Mouse (Mus musculus) lung, postnatal 36 days (tissue): Measurements from ENCODE around the gene Gtpbp3.

Source experiments
- DNase-seq: peaks from one replicate; pipeline ENCODE4 v3.0.0; 2022; ENCODE audit warnings: mixed read lengths

Gtpbp3 gene

GRCm38 (mm10) chr8:71497881-71498501 is 10.1 kb downstream of the Gtpbp3 start:
- peak; percentile 60 for DNase-seq

GRCm38 (mm10) chr8:71498816-71499690 is 11.2 kb downstream of the Gtpbp3 start:
- DNase-seq = peak; percentile 74

- no peak for DNase-seq
Observed at GRCm38 (mm10) chr8:71504349-71504748, 16.4 kb downstream of the Gtpbp3 start.

- DNase-seq = no peak
Observed at GRCm38 (mm10) chr8:71505326-71505725, 17.4 kb downstream of the Gtpbp3 start.

- no peak for DNase-seq
Observed at GRCm38 (mm10) chr8:71505979-71506378, 18.1 kb downstream of the Gtpbp3 start.

- DNase-seq = peak; percentile 61
Observed at GRCm38 (mm10) chr8:71507589-71508104, 19.7 kb downstream of the Gtpbp3 start.

GRCm38 (mm10) chr8:71509316-71509715 is 21.4 kb downstream of the Gtpbp3 start:
- no peak for DNase-seq

GRCm38 (mm10) chr8:71511644-71512043 is 23.7 kb downstream of the Gtpbp3 start, which contains the start of gene Plvap:
Gene Plvap (minus strand): TSS chr8:71511752.
- DNase-seq = peak; percentile 84

- DNase-seq = peak; percentile 38
Observed at GRCm38 (mm10) chr8:71513018-71513754, 25.3 kb downstream of the Gtpbp3 start.

- no peak for DNase-seq
Observed at GRCm38 (mm10) chr8:71515043-71515442, 27.1 kb downstream of the Gtpbp3 start.

- DNase-seq = peak; percentile 69
Observed at GRCm38 (mm10) chr8:71516786-71517185, 28.9 kb downstream of the Gtpbp3 start.

GRCm38 (mm10) chr8:71519037-71519825 is 31.3 kb downstream of the Gtpbp3 start:
- DNase-seq = peak; percentile 85

GRCm38 (mm10) chr8:71521634-71522033 is 33.7 kb downstream of the Gtpbp3 start:
- peak; percentile 96 for DNase-seq

GRCm38 (mm10) chr8:71525226-71526050 is 37.5 kb downstream of the Gtpbp3 start, which contains the start of gene Ccdc194:
Gene Ccdc194 (minus strand): TSS chr8:71525711.
- no peak for DNase-seq

- DNase-seq = no peak
Observed at GRCm38 (mm10) chr8:71526272-71526671, 38.4 kb downstream of the Gtpbp3 start.

GRCm38 (mm10) chr8:71527162-71527870 is 39.4 kb downstream of the Gtpbp3 start:
- DNase-seq = no peak

GRCm38 (mm10) chr8:71528362-71529073 is 40.6 kb downstream of the Gtpbp3 start:
- DNase-seq = peak; percentile 80

GRCm38 (mm10) chr8:71530735-71531467 is 43.0 kb downstream of the Gtpbp3 start:
- DNase-seq = peak; percentile 73

GRCm38 (mm10) chr8:71534263-71534810 is 46.4 kb downstream of the Gtpbp3 start:
- no peak for DNase-seq
